Mouse (Mus musculus): Measurements from ENCODE around the gene Hipk2.

Hipk2 gene

GRCm38 (mm10) chr6:38796388-38796787 is 79.6 kb downstream of the Hipk2 start:
- in situ Hi-C loops (cut with MboI, MseI): loop anchor here (10.0 kb wide), 1 partner anchor 368 kb away; no protein-coding TSS in a partner anchor

GRCm38 (mm10) chr6:38795096-38795816 is 80.7 kb downstream of the Hipk2 start:
- in situ Hi-C loops (cut with MboI, MseI): loop anchor here (10.0 kb wide), 1 partner anchor 370 kb away; no protein-coding TSS in a partner anchor

- in situ Hi-C loops (cut with MboI, MseI): loop anchor here (10.0 kb wide), 1 partner anchor 372 kb away; no protein-coding TSS in a partner anchor
Observed at GRCm38 (mm10) chr6:38792966-38793365, 83.0 kb downstream of the Hipk2 start.

- in situ Hi-C loops (cut with MboI, MseI): no loop called here
Observed at GRCm38 (mm10) chr6:38789221-38789810, 86.6 kb downstream of the Hipk2 start.

- in situ Hi-C loops (cut with MboI, MseI): no loop called here
Observed at GRCm38 (mm10) chr6:38787811-38788509, 88.0 kb downstream of the Hipk2 start.

GRCm38 (mm10) chr6:38787134-38787533 is 88.8 kb downstream of the Hipk2 start:
- in situ Hi-C loops (cut with MboI, MseI): no loop called here

GRCm38 (mm10) chr6:38785747-38786146 is 90.2 kb downstream of the Hipk2 start:
- in situ Hi-C loops (cut with MboI, MseI): no loop called here

- in situ Hi-C loops (cut with MboI, MseI): no loop called here
Observed at GRCm38 (mm10) chr6:38779411-38779810, 96.6 kb downstream of the Hipk2 start.

- in situ Hi-C loops (cut with MboI, MseI): no loop called here
Observed at GRCm38 (mm10) chr6:38778887-38779286, 97.1 kb downstream of the Hipk2 start.

GRCm38 (mm10) chr6:38776000-38776584 is 99.9 kb downstream of the Hipk2 start:
- in situ Hi-C loops (cut with MboI, MseI): no loop called here

GRCm38 (mm10) chr6:38772836-38773518 is 103.0 kb downstream of the Hipk2 start:
- in situ Hi-C loops (cut with MboI, MseI): no loop called here

GRCm38 (mm10) chr6:38771061-38771667 is 104.8 kb downstream of the Hipk2 start:
- in situ Hi-C loops (cut with MboI, MseI): no loop called here

- in situ Hi-C loops (cut with MboI, MseI): no loop called here
Observed at GRCm38 (mm10) chr6:38769627-38770026, 106.3 kb downstream of the Hipk2 start.

- in situ Hi-C loops (cut with MboI, MseI): no loop called here
Observed at GRCm38 (mm10) chr6:38762588-38763265, 113.2 kb downstream of the Hipk2 start.

- in situ Hi-C loops (cut with MboI, MseI): no loop called here
Observed at GRCm38 (mm10) chr6:38762006-38762405, 114.0 kb downstream of the Hipk2 start.

- in situ Hi-C loops (cut with MboI, MseI): no loop called here
Observed at GRCm38 (mm10) chr6:38760911-38761706, 114.9 kb downstream of the Hipk2 start.

- in situ Hi-C loops (cut with MboI, MseI): no loop called here
Observed at GRCm38 (mm10) chr6:38759922-38760620, 115.9 kb downstream of the Hipk2 start.

GRCm38 (mm10) chr6:38759186-38759585 is 116.8 kb downstream of the Hipk2 start:
- in situ Hi-C loops (cut with MboI, MseI): no loop called here

GRCm38 (mm10) chr6:38757597-38757996 is 118.4 kb downstream of the Hipk2 start:
- in situ Hi-C loops (cut with MboI, MseI): no loop called here
